Mouse (Mus musculus) CH12.LX (cell line): ENCODE results near the gene Per1. TPM values are rescaled to one million over a fixed set of nuclear protein-coding genes. Genes with fewer than 3 reads are reported as not detected.
A peak's percentile ranks its signal among the peaks of the same experiment; 100 is the strongest.

ENCODE experiments used
- DNase-seq: peaks from one replicate; pipeline ENCODE4 v3.0.0-alpha.2; 2013; ENCODE audit errors: extremely low read depth
- H3K27ac ChIP-seq: 2 replicates; pipeline ENCODE4 v1.5.1; 2012; ENCODE audit warnings: low read depth, mild to moderate bottlenecking, control low read depth, moderate library complexity; ENCODE audit not compliant: insufficient read depth
- H3K27me3 ChIP-seq: replicated peaks from 2 replicates; pipeline ENCODE3; 2012; ENCODE audit warnings: inconsistent platforms
- H3K36me3 ChIP-seq, 2 experiments: replicated peaks in 1 of 2; 2 replicates each; pipeline versions ENCODE3 to v1.6.1; 2012; ENCODE audit warnings: inconsistent platforms in 1 of 2, low read length in 1 of 2, mild to moderate bottlenecking in 1 of 2, mixed read lengths in 1 of 2, moderate library complexity in 1 of 2; ENCODE audit not compliant: control insufficient read depth in 1 of 2, insufficient read depth in 1 of 2
- H3K4me1 ChIP-seq, 2 experiments: 2 replicates each; pipeline ENCODE4 v1.6.1; 2012; ENCODE audit warnings: inconsistent platforms in 1 of 2, moderate library complexity in 1 of 2; ENCODE audit not compliant: insufficient read depth in 2 of 2, control insufficient read depth in 1 of 2
- H3K4me2 ChIP-seq: 2 replicates; pipeline ENCODE4 v1.6.1; 2012; ENCODE audit warnings: low read depth, mild to moderate bottlenecking, control low read depth; ENCODE audit not compliant: poor library complexity, insufficient read depth, severe bottlenecking
- H3K4me3 ChIP-seq, 3 experiments: fragments of 150-350 bp in 1 of 3; sonication (generic) in 1 of 3; replicated peaks in 1 of 3; 2 replicates each; pipeline versions ENCODE3 to v1.5.1; 2011 to 2012; ENCODE audit warnings: low read depth in 2 of 3, low read length in 2 of 3, mild to moderate bottlenecking in 2 of 3, moderate library complexity in 2 of 3, control low read depth in 1 of 3, improper control_type of control experiment in 1 of 3, inconsistent platforms in 1 of 3, mixed read lengths in 1 of 3; ENCODE audit not compliant: poor library complexity in 1 of 3
- H3K79me2 ChIP-seq: replicated peaks from 2 replicates; pipeline ENCODE4 v1.6.1; 2012; ENCODE audit warnings: mild to moderate bottlenecking, moderate library complexity; ENCODE audit not compliant: control insufficient read depth, poor library complexity, insufficient read depth, severe bottlenecking; ENCODE audit errors: extremely low read depth
- H3K9ac ChIP-seq: 2 replicates; pipeline ENCODE4 v1.6.1; 2012; ENCODE audit warnings: low read depth, mild to moderate bottlenecking, control low read depth, moderate library complexity; ENCODE audit not compliant: insufficient read depth
- H3K9me3 ChIP-seq: replicated peaks from 2 replicates; pipeline ENCODE3; 2012; ENCODE audit warnings: low read length, inconsistent platforms, mixed read lengths
- BHLHE40 ChIP-seq: IDR thresholded peaks from 2 replicates; pipeline ENCODE4 v1.6.1; 2011; ENCODE audit warnings: mild to moderate bottlenecking, low read depth, low read length, improper control_type of control experiment
- CHD1 ChIP-seq: IDR thresholded peaks from 2 replicates; pipeline ENCODE4 v1.6.1; 2012; ENCODE audit warnings: low read depth, low read length, improper control_type of control experiment, inconsistent platforms
- EP300 ChIP-seq: IDR thresholded peaks from 2 replicates; pipeline ENCODE4 v1.6.1; 2011; ENCODE audit warnings: low read length, improper control_type of control experiment
- IRF4 ChIP-seq: IDR thresholded peaks from 2 replicates; pipeline ENCODE4 v1.6.1; 2014; ENCODE audit warnings: low read depth, mild to moderate bottlenecking, inconsistent platforms, low read length, improper control_type of control experiment
- JUND ChIP-seq: conservative IDR thresholded peaks from 2 replicates; pipeline ENCODE4 v1.6.1; 2011; ENCODE audit warnings: low read depth, low read length, improper control_type of control experiment
- MAZ ChIP-seq: IDR thresholded peaks from 2 replicates; pipeline ENCODE4 v1.6.1; 2012; ENCODE audit warnings: low read depth, mild to moderate bottlenecking, inconsistent platforms, low read length, improper control_type of control experiment, moderate library complexity
- MEF2A ChIP-seq: IDR thresholded peaks from 2 replicates; pipeline ENCODE4 v1.6.1; 2014; ENCODE audit warnings: low read depth, mild to moderate bottlenecking, inconsistent platforms, low read length, improper control_type of control experiment, borderline replicate concordance
- MXI1 ChIP-seq: IDR thresholded peaks from 2 replicates; pipeline ENCODE4 v1.6.1; 2011; ENCODE audit warnings: mild to moderate bottlenecking, low read depth, low read length, improper control_type of control experiment
- MYC ChIP-seq: IDR thresholded peaks from 2 replicates; pipeline ENCODE4 v1.6.1; 2011; ENCODE audit warnings: low read depth, mild to moderate bottlenecking, improper control_type of control experiment, low read length
- NELFE ChIP-seq: IDR thresholded peaks from 2 replicates; pipeline ENCODE4 v1.6.1; 2011; ENCODE audit warnings: low read depth, low read length, improper control_type of control experiment
- RCOR1 ChIP-seq: conservative IDR thresholded peaks from 2 replicates; pipeline ENCODE4 v1.6.1; 2012; ENCODE audit warnings: low read depth, mild to moderate bottlenecking, inconsistent platforms, low read length, improper control_type of control experiment
- SIN3A ChIP-seq: IDR thresholded peaks from 2 replicates; pipeline ENCODE4 v1.6.1; 2012; ENCODE audit warnings: low read length, improper control_type of control experiment, inconsistent platforms
- UBTF ChIP-seq: IDR thresholded peaks from 2 replicates; pipeline ENCODE4 v1.6.1; 2012; ENCODE audit warnings: low read depth, mild to moderate bottlenecking, inconsistent platforms, low read length, improper control_type of control experiment, moderate library complexity
- ZMIZ1 ChIP-seq: IDR thresholded peaks from 2 replicates; pipeline ENCODE4 v1.6.1; 2012; ENCODE audit warnings: low read depth, mild to moderate bottlenecking, inconsistent platforms, low read length, improper control_type of control experiment
- dilution Hi-C: fragments of 300-500 bp; cut with MboI; formaldehyde crosslinking; loops from 2 replicates; pipeline ENCODE4 v1.14.3; 2020; ENCODE audit warnings: low sequenced_read_pairs; ENCODE audit not compliant: extremely low pct_unique_long_range_greater_than_20kb, extremely low pct_ligation_motif_present
- in situ Hi-C: fragments of 300-500 bp; cut with MboI; formaldehyde crosslinking; loops from 3 replicates; pipeline ENCODE4 v1.14.3; 2019; ENCODE audit warnings: low sequenced_read_pairs, low pct_ligation_motif_present, low pct_unique_long_range_greater_than_20kb, mixed read lengths
- polyA plus RNA-seq: library from polyadenylated mRNA; unstranded; fragments of >175 nt; gene quantifications from 2 replicates; pipeline ENCODE4 v1.2.1, GENCODE M21; 2012; ENCODE audit warnings: low read depth; ENCODE audit not compliant: insufficient read length
- total RNA-seq, 2 experiments: library from RNA; depleted of rRNA; stranded (reverse); fragments of 300-350 nt in 1 of 2; fragments of >200 nt in 1 of 2; gene quantifications; 2 replicates each; pipeline ENCODE4 v1.2.3; 2012 to 2014

Per1 gene
- total and polyA plus RNA-seq, 3 experiments: 2.8 to 38.3 (median 11.8) TPM

DNA sequence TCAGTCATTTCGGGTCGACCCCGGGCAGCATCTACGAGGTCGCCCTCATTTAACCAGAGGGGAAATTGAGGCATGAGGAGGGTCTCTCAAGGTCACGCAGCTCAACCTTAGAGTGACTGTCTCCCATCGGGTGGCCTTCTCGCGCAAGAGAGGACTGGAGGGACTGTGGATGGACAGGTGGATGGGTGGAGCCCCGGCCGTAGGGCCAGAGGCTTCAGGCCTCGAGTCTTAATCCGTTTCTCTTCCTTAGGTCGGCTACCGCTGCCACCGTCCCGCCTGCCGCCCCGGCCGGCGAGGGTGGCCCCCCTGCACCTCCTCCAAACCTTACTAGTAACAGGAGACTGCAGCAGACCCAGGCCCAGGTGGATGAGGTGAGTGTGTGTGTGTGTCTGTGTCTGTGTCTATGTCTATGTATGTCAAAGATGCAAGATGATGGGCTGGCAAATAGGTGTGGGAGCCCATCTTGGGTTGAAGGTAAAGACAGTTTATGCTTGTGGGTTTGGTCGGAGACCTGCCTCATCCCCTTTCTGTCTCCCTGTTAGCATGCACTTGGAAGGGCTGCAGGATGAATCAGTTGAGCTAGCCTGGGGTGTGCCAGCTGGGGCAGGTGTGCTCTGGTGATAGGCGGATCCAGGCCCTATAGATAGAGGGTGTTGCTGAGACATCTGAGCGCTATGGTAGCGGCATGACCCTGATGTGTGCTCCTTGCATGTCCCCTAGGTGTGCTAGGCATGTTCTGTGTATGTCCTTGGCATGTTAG is 6.0 kb upstream of the Per1 start:
- in situ Hi-C loops (loop anchor here (25.0 kb wide), 1 partner anchor 923 kb away; the partner anchor contains the start of genes Acadvl, Dlg4 and Dvl2), dilution Hi-C loops (no loop called here)
- no peak for DNase-seq
- Histone ChIP-seq H3K79me2 (peaks cover 29% of the 10 kb centered on the region), H3K27me3 (peaks cover 18% of the 10 kb centered on the region), H3K36me3 (peaks cover 23 to 37% of the 10 kb centered on the region in 2 experiments), H3K4me2 (peak overlapping the region; percentile 71), H3K27ac (peak overlapping the region; percentile 57), H3K4me3 (peak overlapping the region; percentile 89 to 99 (median 89)), H3K4me1 (peaks cover 23 to 51% of the 10 kb centered on the region in 2 experiments), H3K9ac (peak overlapping the region; percentile 96), H3K9me3 (no peaks in the 10 kb centered on the region)
- TF ChIP-seq BHLHE40 (0 out of 2 replicates have a peak, but pooled peaks have one; percentile 3), JUND (no peak), SIN3A (peak; percentile 76), UBTF (0 out of 2 replicates have a peak, but pooled peaks have one; percentile 30), MEF2A (no peak), MXI1 (peak; percentile 20; the same call in 1 of the 2 replicates), CHD1 (0 out of 2 replicates have a peak, but pooled peaks have one; percentile 61)

DNA sequence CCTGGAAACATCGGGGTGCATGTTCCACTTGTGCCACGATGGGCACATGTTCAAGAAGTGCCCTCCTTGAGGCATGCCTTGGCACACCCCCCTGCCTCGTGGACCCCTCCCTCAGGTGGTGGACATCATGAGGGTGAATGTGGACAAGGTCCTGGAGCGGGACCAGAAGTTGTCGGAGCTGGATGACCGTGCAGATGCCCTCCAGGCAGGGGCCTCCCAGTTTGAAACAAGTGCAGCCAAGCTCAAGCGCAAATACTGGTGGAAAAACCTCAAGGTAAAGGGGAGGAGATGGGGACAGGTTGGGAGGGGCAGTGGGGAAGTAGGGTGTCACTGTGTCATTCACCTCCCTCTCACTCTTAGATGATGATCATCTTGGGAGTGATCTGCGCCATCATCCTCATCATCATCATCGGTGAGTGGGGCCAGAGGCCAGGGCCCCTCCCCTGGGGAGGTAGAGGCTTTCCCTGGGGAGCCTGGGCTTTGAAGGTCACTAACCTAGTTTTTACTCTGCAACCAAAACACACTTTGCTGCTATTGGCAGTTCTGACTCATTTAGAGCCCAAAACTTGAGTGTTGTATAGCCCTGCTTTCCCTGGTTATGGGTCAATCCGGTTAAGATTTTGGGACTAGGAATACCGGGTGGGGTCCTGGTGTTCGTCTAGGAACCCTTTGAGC is 5.3 kb upstream of the Per1 start:
- in situ Hi-C loops: loop anchor here (25.0 kb wide), 1 partner anchor 923 kb away; the partner anchor contains the start of genes Acadvl, Dlg4 and Dvl2
- H3K4me1 ChIP-seq: peaks cover 23 to 57% of the 10 kb centered on the region in 2 experiments
- H3K36me3 ChIP-seq: peaks cover 23 to 37% of the 10 kb centered on the region in 2 experiments
- H3K9me3 ChIP-seq: no peaks in the 10 kb centered on the region
- TF ChIP-seq NELFE: no peak
- TF ChIP-seq MXI1: peak; percentile 51; the same call in 1 of the 2 replicates
- peak; percentile 65 for TF ChIP-seq IRF4
- no peak for TF ChIP-seq UBTF
- TF ChIP-seq MAZ: peak; percentile 64; the same call in 1 of the 2 replicates
- TF ChIP-seq RCOR1: 0 out of 2 replicates have a peak, but pooled peaks have one; percentile 55
- TF ChIP-seq EP300: peak; percentile 57
- TF ChIP-seq ZMIZ1: no peak
- TF ChIP-seq MYC: no peak
- TF ChIP-seq JUND: 0 out of 2 replicates have a peak, but pooled peaks have one; percentile 12
- TF ChIP-seq, all 38 proteins: peak for 6
- Histone ChIP-seq H3K4me2 (peak overlapping the region; percentile 71), H3K79me2 (peaks cover 29% of the 10 kb centered on the region), H3K27me3 (peaks cover 18% of the 10 kb centered on the region), H3K27ac (peak overlapping the region; percentile 57), H3K9ac (peak overlapping the region; percentile 96), H3K4me3 (peak overlapping the region; percentile 89 to 99 (median 89))
- DNase-seq: no peak
- dilution Hi-C loops: no loop called here
